Mouse (Mus musculus) ES-Bruce4 (cell line): Measurements from ENCODE around the gene Zkscan6.

ENCODE experiments used
- CTCF ChIP-seq: IDR thresholded peaks from one replicate; pipeline ENCODE4 v1.8.1; 2011; ENCODE audit warnings: low read depth, low read length
- EP300 ChIP-seq: IDR thresholded peaks from 2 replicates; pipeline ENCODE4 v1.6.1; 2011; ENCODE audit warnings: low read depth, low read length; ENCODE audit not compliant: insufficient read depth

GRCm38 (mm10) chr11:65846446-65846845 is 39.5 kb downstream of the Zkscan6 start:
- no peak for TF ChIP-seq CTCF
- TF ChIP-seq EP300 = no peak
